Mouse (Mus musculus) erythroblast, adult 5-6 weeks (primary cell): ENCODE results near the gene Ddb2. TPM values are rescaled to one million over a fixed set of nuclear protein-coding genes. Genes with fewer than 3 reads are reported as not detected.

Experiments used
- total RNA-seq, 2 experiments: library from RNA; stranded (forward) in 1 of 2; stranded (reverse) in 1 of 2; fragments of 150-400 nt in 1 of 2; fragments of 200-764, 138-1000 nt in 1 of 2; gene quantifications; 2 replicates each; pipeline versions ENCODE4 v1.2.3 to v1.2.4; 2015 to 2017; ENCODE audit warnings: low replicate concordance in 2 of 2

Ddb2 gene
- total RNA-seq, 2 experiments from 2014 or later = 1.7 to 2.5 TPM

Other genes with a start within 250 kb of the Ddb2 start
- gene Rapsn, start 201.4 kb downstream of the Ddb2 start, total RNA-seq (2015; ENCODE audit: low replicate concordance) = not detected in 2 replicates
- not detected in 2 replicates for gene Rapsn, start 201.4 kb downstream of the Ddb2 start, total RNA-seq (2017; ENCODE audit: low replicate concordance)
- 24.8 and 40.8 TPM in 2 replicates for gene Psmc3, start 183.0 kb downstream of the Ddb2 start, total RNA-seq (2015; ENCODE audit: low replicate concordance)
- gene Psmc3, start 183.0 kb downstream of the Ddb2 start, total RNA-seq (2017; ENCODE audit: low replicate concordance) = 76.4 and 132 TPM in 2 replicates
- 6.9 TPM in 1 of 2 replicates, not detected in the other for gene Slc39a13, start 166.6 kb downstream of the Ddb2 start, total RNA-seq (2015; ENCODE audit: low replicate concordance)
- 0.98 and 4.2 TPM in 2 replicates for gene Slc39a13, start 166.6 kb downstream of the Ddb2 start, total RNA-seq (2017; ENCODE audit: low replicate concordance)
- gene Spi1, start 154.6 kb downstream of the Ddb2 start, total RNA-seq (2015; ENCODE audit: low replicate concordance) = 60.5 and 134 TPM in 2 replicates
- 21.6 and 48.5 TPM in 2 replicates for gene Spi1, start 154.6 kb downstream of the Ddb2 start, total RNA-seq (2017; ENCODE audit: low replicate concordance)
- 0.21 TPM in 1 of 2 replicates, not detected in the other for gene Mybpc3, start 118.8 kb downstream of the Ddb2 start, total RNA-seq (2015; ENCODE audit: low replicate concordance)
- gene Mybpc3, start 118.8 kb downstream of the Ddb2 start, total RNA-seq (2017; ENCODE audit: low replicate concordance) = 0.56 TPM in 1 of 2 replicates, not detected in the other
- gene Madd, start 53.1 kb downstream of the Ddb2 start, total RNA-seq (2015; ENCODE audit: low replicate concordance) = 4.6 and 31.5 TPM in 2 replicates
- gene Madd, start 53.1 kb downstream of the Ddb2 start, total RNA-seq (2017; ENCODE audit: low replicate concordance) = 16.3 and 16.4 TPM in 2 replicates
- 1.3 TPM in 2 replicates for gene Nr1h3, start 34.1 kb downstream of the Ddb2 start, total RNA-seq (2015; ENCODE audit: low replicate concordance)
- gene Nr1h3, start 34.1 kb downstream of the Ddb2 start, total RNA-seq (2017; ENCODE audit: low replicate concordance) = 0.34 and 6.4 TPM in 2 replicates
- gene Acp2, start 34.1 kb downstream of the Ddb2 start, total RNA-seq (2015; ENCODE audit: low replicate concordance) = 0.77 and 6.9 TPM in 2 replicates
- 3.2 and 4.5 TPM in 2 replicates for gene Acp2, start 34.1 kb downstream of the Ddb2 start, total RNA-seq (2017; ENCODE audit: low replicate concordance)
- gene Pacsin3, start 19.0 kb upstream of the Ddb2 start, total RNA-seq (2015; ENCODE audit: low replicate concordance) = not detected in 2 replicates
- gene Pacsin3, start 19.0 kb upstream of the Ddb2 start, total RNA-seq (2017; ENCODE audit: low replicate concordance) = not detected in 2 replicates
- 11.3 and 23.1 TPM in 2 replicates for gene Arfgap2, start 28.0 kb upstream of the Ddb2 start, total RNA-seq (2015; ENCODE audit: low replicate concordance)
- gene Arfgap2, start 28.0 kb upstream of the Ddb2 start, total RNA-seq (2017; ENCODE audit: low replicate concordance) = 18.7 and 28.9 TPM in 2 replicates
- gene 1110051M20Rik, start 207.7 kb upstream of the Ddb2 start, total RNA-seq (2015; ENCODE audit: low replicate concordance) = 0.38 and 1.3 TPM in 2 replicates
- 0.94 TPM in 1 of 2 replicates, not detected in the other for gene 1110051M20Rik, start 207.7 kb upstream of the Ddb2 start, total RNA-seq (2017; ENCODE audit: low replicate concordance)
- 0.19 and 0.42 TPM in 2 replicates for gene Lrp4, start 220.5 kb upstream of the Ddb2 start, total RNA-seq (2015; ENCODE audit: low replicate concordance)
- gene Lrp4, start 220.5 kb upstream of the Ddb2 start, total RNA-seq (2017; ENCODE audit: low replicate concordance) = 1.5 and 2.5 TPM in 2 replicates